7 mouse cellular contexts compared by ENCODE assay signal in genomic region chr1:132417319-132418251, GRCm38 (mm10). TPM values are rescaled to one million over a fixed set of nuclear protein-coding genes. Genes with fewer than 3 reads are reported as not detected.
DNase-seq lines count a peak whose midpoint lies in the region; ATAC-seq and TF ChIP-seq lines count a peak whose summit lies in the region.

Dstyk (plus strand) TSS chr1:132417555.

- peaks cover 34% of the 10 kb centered on the region for H3K4me1 ChIP-seq in embryonic facial prominence, embryonic 10.5 days
- H3K4me1 ChIP-seq in intestine, postnatal 0 days (replicated peaks; ENCODE audit: control insufficient read depth, insufficient read depth, low read length): peaks cover 8% of the 10 kb centered on the region; the same call in 1 of the 2 replicates
- H3K4me1 ChIP-seq in midbrain, embryonic 12.5 days: peaks cover 14% of the 10 kb centered on the region
- peaks cover 6% of the 10 kb centered on the region; the same call in 1 of the 2 replicates for H3K4me1 ChIP-seq in small intestine, adult 2 months (ENCODE audit: control insufficient read depth, insufficient read depth, insufficient read length, low read length)

- peak within 1 kb of the TSS; percentile 88 for H3K27ac ChIP-seq in embryonic facial prominence, embryonic 10.5 days (replicated peaks)
- peak within 1 kb of the TSS; percentile 88 for H3K27ac ChIP-seq in intestine, postnatal 0 days (ENCODE audit: low read depth, low read length)
- H3K27ac ChIP-seq in midbrain, embryonic 12.5 days (replicated peaks): peak within 1 kb of the TSS; percentile 92
- H3K27ac ChIP-seq in small intestine, adult 2 months (ENCODE audit: insufficient read depth, low read depth, low read length): peak within 1 kb of the TSS; percentile 39

- no peaks in the 10 kb centered on the region; the same call in 1 of the 2 replicates for H3K36me3 ChIP-seq in embryonic facial prominence, embryonic 10.5 days (replicated peaks)
- no peaks in the 10 kb centered on the region for H3K36me3 ChIP-seq in intestine, postnatal 0 days (ENCODE audit: control insufficient read depth, insufficient read depth)
- no peaks in the 10 kb centered on the region for H3K36me3 ChIP-seq in midbrain, embryonic 12.5 days
- H3K36me3 ChIP-seq in small intestine, adult 2 months (ENCODE audit: control insufficient read depth, insufficient read depth, low read length): no peaks in the 10 kb centered on the region

- ATAC-seq in intestine, postnatal 0 days: peak; percentile 97
- peak; percentile 98 for ATAC-seq in midbrain, embryonic 12.5 days (ENCODE audit: low FRiP score, low read depth)

- H3K4me2 ChIP-seq in intestine, postnatal 0 days (replicated peaks; ENCODE audit: low read depth): peak within 1 kb of the TSS; percentile 73
- H3K4me2 ChIP-seq in midbrain, embryonic 12.5 days (replicated peaks): peak within 1 kb of the TSS; percentile 66

- intact Hi-C loops in left cerebral cortex, postnatal 4 days (cut with DNase I): no loop called here

- H3K27me3 ChIP-seq in embryonic facial prominence, embryonic 10.5 days (replicated peaks; ENCODE audit: low read depth, poor library complexity, severe bottlenecking): peaks cover 5% of the 10 kb centered on the region; the same call in 1 of the 2 replicates
- H3K27me3 ChIP-seq in intestine, postnatal 0 days (replicated peaks; ENCODE audit: control insufficient read depth, insufficient read depth, low read length): no peaks in the 10 kb centered on the region
- H3K27me3 ChIP-seq in midbrain, embryonic 12.5 days: no peaks in the 10 kb centered on the region
- H3K27me3 ChIP-seq in small intestine, adult 2 months (ENCODE audit: control insufficient read depth, insufficient read depth, low read length): no peaks in the 10 kb centered on the region

- peak within 1 kb of the TSS; percentile 73 for H3K4me3 ChIP-seq in embryonic facial prominence, embryonic 10.5 days
- peak within 1 kb of the TSS; percentile 70 for H3K4me3 ChIP-seq in intestine, postnatal 0 days (ENCODE audit: low read depth, low read length)
- H3K4me3 ChIP-seq in midbrain, embryonic 12.5 days: peak within 1 kb of the TSS; percentile 58
- peak within 1 kb of the TSS; percentile 89 for H3K4me3 ChIP-seq in small intestine, adult 2 months (ENCODE audit: low read depth, low read length)

- WGBS in embryonic facial prominence, embryonic 10.5 days: under 1% methylated on average over 85 of the region's 85 CpGs
- under 1% methylated on average over 79 of the region's 85 CpGs for WGBS in intestine, postnatal 0 days
- WGBS in midbrain, embryonic 12.5 days: under 1% methylated on average over 78 of the region's 85 CpGs
- WGBS in small intestine, adult 2 months: 2% methylated on average over 85 of the region's 85 CpGs

- no peaks in the 10 kb centered on the region for H3K9me3 ChIP-seq in embryonic facial prominence, embryonic 10.5 days
- no peaks in the 10 kb centered on the region for H3K9me3 ChIP-seq in intestine, postnatal 0 days (ENCODE audit: control insufficient read depth)
- H3K9me3 ChIP-seq in midbrain, embryonic 12.5 days: no peaks in the 10 kb centered on the region

- H3K9ac ChIP-seq in intestine, postnatal 0 days (ENCODE audit: low read depth, low read length): peak within 1 kb of the TSS; percentile 83
- peak within 1 kb of the TSS; percentile 70 for H3K9ac ChIP-seq in midbrain, embryonic 12.5 days (replicated peaks)

- peak; percentile 15; the same call in 1 of the 2 replicates for TF ChIP-seq POLR2A in small intestine, adult 2 months (IDR thresholded peaks at IDR 0.05; ENCODE audit: low read depth, low read length)

- TF ChIP-seq CTCF in intestine, postnatal 0 days (IDR thresholded peaks at IDR 0.05; ENCODE audit: low read depth): peak; percentile 83
- peak; percentile 47; the same call in 1 of the 2 replicates for TF ChIP-seq CTCF in small intestine, adult 2 months (IDR thresholded peaks at IDR 0.05; ENCODE audit: extremely low read depth, insufficient read length, insufficient replicate concordance, low read depth, low read length)

- DNase-seq in adrenal gland, postnatal 10 days: peak; percentile 95
- peak; percentile 95 for DNase-seq in embryonic facial prominence, embryonic 10.5 days (ENCODE audit: low spot score)
- no peak for DNase-seq in gonadal fat pad, adult 2 months (ENCODE audit: low read depth)
- DNase-seq in left cerebral cortex, postnatal 4 days: peak; percentile 95

RNA-seq across cellular contexts. Expression of gene Dstyk, which starts in this region (rescaled TPM):
- total RNA-seq in adrenal gland, postnatal 10 days (2021): 10 to 100 TPM; 18.6 to 25.2 TPM
- polyA plus RNA-seq in embryonic facial prominence, embryonic 10.5 days (2016; fragmentation: Nextera tagmentation; extraction: Ambion mirVana): 13.2 and 13.5 TPM in 2 replicates
- polyA plus RNA-seq in gonadal fat pad, adult 2 months (2012; rRNA removed): 16.5 and 16.7 TPM in 2 replicates
- polyA plus RNA-seq in intestine, postnatal 0 days (2015; fragmentation: Nextera tagmentation; extraction: Ambion mirVana): 3.7 and 3.8 TPM in 2 replicates
- 10 to 100 TPM; 22.0 to 23.9 TPM for total RNA-seq in left cerebral cortex, postnatal 4 days (2021)
- polyA plus RNA-seq in midbrain, embryonic 12.5 days (2016; fragmentation: Nextera tagmentation; extraction: Ambion mirVana): 17.6 and 17.9 TPM in 2 replicates
- 1.9 and 2.5 TPM in 2 replicates for polyA plus RNA-seq in small intestine, adult 2 months (2012; rRNA removed)

Comparison
In these comparisons a context has a peak if more than half of its experiments do, and no peak if none do; other contexts are left out.
1. H3K27ac ChIP-seq: peak in every context shown above with its lines; median percentile 92 in midbrain, embryonic 12.5 days; 88 in embryonic facial prominence, embryonic 10.5 days; 88 in intestine, postnatal 0 days; 39 in small intestine, adult 2 months.